Mouse (Mus musculus) T-helper 1 cell (primary cell): ENCODE measurements around the gene Scgb2b3.

ENCODE experiments used
- in situ Hi-C: fragments of 300-600 bp; cut with MboI, MseI; formaldehyde crosslinking; loops from one replicate; pipeline ENCODE4 v1.15.1; 2025; ENCODE audit warnings: high pct_unique_total_duplicates

Gene Scgb2b3

GRCm38 (mm10) chr7:31362022-31362560 is at the start of gene Scgb2b3:
TSS of gene Scgb2b3 (minus strand) at chr7:31362072.
- in situ Hi-C loops, result no loop called here

- in situ Hi-C loops, result no loop called here
Measured at GRCm38 (mm10) chr7:31375292-31375691, 13.4 kb upstream of the Scgb2b3 start, which contains the start of gene Scgb1b3. TSS of gene Scgb1b3 (plus strand) at chr7:31375592.
